Mouse (Mus musculus): ENCODE results near the gene Btg1. TPM values are rescaled to one million over a fixed set of nuclear protein-coding genes. Genes with fewer than 3 reads are reported as not detected.

Gene Btg1
- polyA plus RNA-seq, 1 experiment = 7.6 TPM

- TF ChIP-seq GATA1 (IDR thresholded peaks at IDR 0.05; ENCODE audit: low read length) = no peak
Measured at GRCm38 (mm10) chr10:96601670-96602069, 15.1 kb upstream of the Btg1 start.

GRCm38 (mm10) chr10:96602339-96602738 lies 14.5 kb upstream of the Btg1 start:
- TF ChIP-seq GATA1 (IDR thresholded peaks at IDR 0.05; ENCODE audit: low read length) = no peak

- TF ChIP-seq GATA1 (IDR thresholded peaks at IDR 0.05; ENCODE audit: low read length) = no peak
Measured at GRCm38 (mm10) chr10:96605168-96605567, 11.6 kb upstream of the Btg1 start.

- no peak for TF ChIP-seq GATA1 (IDR thresholded peaks at IDR 0.05; ENCODE audit: low read length)
Measured at GRCm38 (mm10) chr10:96605856-96606255, 10.9 kb upstream of the Btg1 start.

- no peak for TF ChIP-seq GATA1 (IDR thresholded peaks at IDR 0.05; ENCODE audit: low read length)
Measured at GRCm38 (mm10) chr10:96607617-96608185, 9.1 kb upstream of the Btg1 start.

- no peak for TF ChIP-seq GATA1 (IDR thresholded peaks at IDR 0.05; ENCODE audit: low read length)
Measured at GRCm38 (mm10) chr10:96609356-96610345, 7.2 kb upstream of the Btg1 start.

- TF ChIP-seq GATA1 (IDR thresholded peaks at IDR 0.05; ENCODE audit: low read length) = no peak
Measured at GRCm38 (mm10) chr10:96616001-96616708, 651 bp upstream of the Btg1 start.

GRCm38 (mm10) chr10:96617221-96617950 lies 580 bp downstream of the Btg1 start:
- no peak for TF ChIP-seq GATA1 (IDR thresholded peaks at IDR 0.05; ENCODE audit: low read length)

GRCm38 (mm10) chr10:96617951-96618575 lies 1.3 kb downstream of the Btg1 start:
- TF ChIP-seq GATA1 (IDR thresholded peaks at IDR 0.05; ENCODE audit: low read length) = no peak

- TF ChIP-seq GATA1 (IDR thresholded peaks at IDR 0.05; ENCODE audit: low read length) = no peak
Measured at GRCm38 (mm10) chr10:96619951-96620889, 3.4 kb downstream of the Btg1 start.

GRCm38 (mm10) chr10:96620890-96621271 lies 4.1 kb downstream of the Btg1 start:
- no peak for TF ChIP-seq GATA1 (IDR thresholded peaks at IDR 0.05; ENCODE audit: low read length)

GRCm38 (mm10) chr10:96621361-96621945 lies 4.6 kb downstream of the Btg1 start:
- no peak for TF ChIP-seq GATA1 (IDR thresholded peaks at IDR 0.05; ENCODE audit: low read length)

GRCm38 (mm10) chr10:96621980-96622645 lies 5.3 kb downstream of the Btg1 start:
- no peak for TF ChIP-seq GATA1 (IDR thresholded peaks at IDR 0.05; ENCODE audit: low read length)

Data from G1E-ER4 (cell line).